Mouse (Mus musculus): ENCODE data around the gene Hsd11b1. TPM values are rescaled to one million over a fixed set of nuclear protein-coding genes. Genes with fewer than 3 reads are reported as not detected.
"Not testable (repeated sequence)": the region's sequence is repeated elsewhere in the genome, so short reads cannot be mapped to it uniquely, and the experiment has no call there.

Gene Hsd11b1
- total and polyA plus RNA-seq, 3 experiments = not detected

DNA sequence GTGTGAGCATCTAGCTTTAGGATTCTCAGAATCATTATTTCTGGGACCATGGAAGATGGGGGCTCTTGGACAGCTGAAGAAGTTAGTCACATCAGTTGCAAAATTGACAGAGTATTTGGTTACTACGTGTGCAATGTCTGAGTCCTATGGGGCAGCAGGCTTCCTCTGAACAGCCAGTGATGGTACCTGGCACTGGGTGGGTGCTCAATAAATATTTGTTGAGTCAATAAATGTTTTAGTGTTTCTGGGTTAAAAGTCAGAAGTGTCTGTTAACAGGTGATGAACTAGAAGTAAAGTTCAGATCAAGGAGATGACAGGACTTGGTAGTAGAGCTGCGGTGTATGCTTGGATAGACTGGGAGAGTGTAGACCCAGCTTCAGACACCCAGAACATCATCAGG lies 23.7 kb upstream of the Hsd11b1 start:
- no peak overlapping the region for H3K9ac ChIP-seq (ENCODE audit: control insufficient read depth, low read depth, low read length, poor library complexity, severe bottlenecking)
- no peak for DNase-seq (ENCODE audit: low read depth, low spot score)
- H3K4me3 ChIP-seq (ENCODE audit: control insufficient read depth in 1 of 2, insufficient read depth in 1 of 2, low read depth in 2 of 2, low read length in 2 of 2) = no peak overlapping the region
- H3K9me3 ChIP-seq (replicated peaks; ENCODE audit: insufficient read depth, low read length) = no peaks in the 10 kb centered on the region
- H3K27me3 ChIP-seq (ENCODE audit: control insufficient read depth in 1 of 2, insufficient read depth in 2 of 2, low read length in 2 of 2) = no peaks in the 10 kb centered on the region; a peak in 1 of 4 replicates
- no peaks in the 10 kb centered on the region for H3K79me2 ChIP-seq (ENCODE audit: control insufficient read depth, insufficient read depth, low read length, poor library complexity)
- H3K36me3 ChIP-seq (ENCODE audit: control insufficient read depth in 1 of 2, insufficient read depth in 2 of 2, low read length in 2 of 2) = no peaks in the 10 kb centered on the region
- no peaks in the 10 kb centered on the region for H3K4me1 ChIP-seq (ENCODE audit: control insufficient read depth in 1 of 2, insufficient read depth in 2 of 2, low read length in 2 of 2)
- no peak for TF ChIP-seq MAFK (IDR thresholded peaks at IDR 0.05; ENCODE audit: borderline replicate concordance, low read depth, low read length)
- TF ChIP-seq KAT2A (conservative IDR thresholded peaks at IDR 0.05; ENCODE audit: low read depth, low read length) = no peak
- TF ChIP-seq SMC3 (IDR thresholded peaks at IDR 0.05; ENCODE audit: low read depth, low read length) = no peak
- TF ChIP-seq NELFE (IDR thresholded peaks at IDR 0.05; ENCODE audit: low read depth, low read length) = no peak
- no peak for TF ChIP-seq MYB (IDR thresholded peaks at IDR 0.05; ENCODE audit: low read depth, low read length)
- no peak for TF ChIP-seq MAX (IDR thresholded peaks at IDR 0.05; ENCODE audit: low read length)
- TF ChIP-seq MAZ (IDR thresholded peaks at IDR 0.05; ENCODE audit: low read depth, low read length) = no peak
- no peak for TF ChIP-seq CTCF (IDR thresholded peaks at IDR 0.05 in 2 of 3, conservative IDR thresholded peaks at IDR 0.05 in 1 of 3; ENCODE audit: control insufficient read depth in 1 of 3, insufficient read depth in 1 of 3, low read depth in 2 of 3, low read length in 3 of 3, poor library complexity in 1 of 3, severe bottlenecking in 1 of 3)
- no peak overlapping the region for H3K27ac ChIP-seq (ENCODE audit: control insufficient read depth, low read depth, low read length)

DNA sequence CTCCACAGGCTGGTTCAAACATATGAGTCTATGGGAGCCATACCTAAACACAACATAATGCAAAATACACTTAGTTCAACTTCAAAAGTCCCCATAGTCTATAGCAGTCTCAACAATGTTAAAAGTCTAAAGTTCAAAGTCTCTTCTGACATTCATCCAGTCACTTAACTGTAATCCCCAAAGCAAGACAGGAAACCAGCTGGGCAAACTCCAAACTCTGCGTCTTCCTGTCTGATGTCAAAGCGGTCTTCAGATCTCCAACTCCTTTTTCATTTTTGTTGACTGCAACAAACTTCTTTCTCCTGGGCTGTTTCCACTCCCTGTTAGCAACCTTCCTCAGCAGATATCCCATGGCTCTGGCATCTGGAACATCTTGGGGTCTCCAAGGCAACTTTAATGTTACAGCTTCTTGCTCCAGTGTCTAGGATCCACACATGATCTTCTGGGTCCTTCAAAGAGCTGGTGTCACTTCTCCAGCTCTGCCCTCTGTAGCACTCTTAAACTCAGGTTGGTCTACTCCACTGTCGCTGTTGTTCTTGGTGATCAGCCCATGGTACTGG lies 22.0 kb upstream of the Hsd11b1 start:
- not testable (repeated sequence) for H3K9me3 ChIP-seq (replicated peaks; ENCODE audit: insufficient read depth, low read length); DNase-seq (ENCODE audit: low read depth, low spot score); H3K27ac ChIP-seq (ENCODE audit: control insufficient read depth, low read depth, low read length); H3K36me3 ChIP-seq (ENCODE audit: control insufficient read depth in 1 of 2, insufficient read depth in 2 of 2, low read length in 2 of 2); H3K27me3 ChIP-seq (ENCODE audit: control insufficient read depth in 1 of 2, insufficient read depth in 2 of 2, low read length in 2 of 2); H3K4me1 ChIP-seq (ENCODE audit: control insufficient read depth in 1 of 2, insufficient read depth in 2 of 2, low read length in 2 of 2); H3K9ac ChIP-seq (ENCODE audit: control insufficient read depth, low read depth, low read length, poor library complexity, severe bottlenecking); H3K4me3 ChIP-seq (ENCODE audit: control insufficient read depth in 1 of 2, insufficient read depth in 1 of 2, low read depth in 2 of 2, low read length in 2 of 2); H3K79me2 ChIP-seq (ENCODE audit: control insufficient read depth, insufficient read depth, low read length, poor library complexity)

DNA sequence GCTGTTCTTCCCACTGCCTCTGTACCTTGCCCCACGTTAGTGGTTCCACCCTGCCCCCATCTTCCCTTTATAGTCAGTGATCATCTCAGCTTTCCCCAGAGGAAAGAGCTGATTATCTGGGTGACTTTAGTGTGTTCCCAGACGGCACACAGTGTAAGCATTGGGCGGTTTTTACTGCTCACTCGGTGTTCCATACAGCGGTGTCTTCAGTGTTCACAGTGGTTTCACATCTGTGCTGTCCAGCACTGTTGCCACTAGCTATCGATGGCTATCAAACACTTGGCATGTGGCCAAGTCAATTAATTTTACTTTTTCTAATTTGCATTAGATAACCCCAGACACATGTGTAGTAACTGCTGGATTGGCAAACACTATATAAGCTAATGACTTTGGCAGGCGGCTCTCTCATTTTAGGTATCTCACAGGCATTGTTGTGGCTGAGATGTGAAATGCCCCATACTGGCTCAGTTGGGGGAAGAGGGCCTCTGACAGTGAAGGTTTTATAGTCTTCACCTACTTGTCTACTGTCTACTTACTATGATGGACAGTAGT lies 20.4 kb upstream of the Hsd11b1 start:
- H3K79me2 ChIP-seq (ENCODE audit: control insufficient read depth, insufficient read depth, low read length, poor library complexity) = no peaks in the 10 kb centered on the region
- H3K36me3 ChIP-seq (ENCODE audit: control insufficient read depth in 1 of 2, insufficient read depth in 2 of 2, low read length in 2 of 2) = no peaks in the 10 kb centered on the region
- H3K27ac ChIP-seq (ENCODE audit: control insufficient read depth, low read depth, low read length) = no peak overlapping the region
- no peak overlapping the region for H3K4me3 ChIP-seq (ENCODE audit: control insufficient read depth in 1 of 2, insufficient read depth in 1 of 2, low read depth in 2 of 2, low read length in 2 of 2)
- H3K9ac ChIP-seq (ENCODE audit: control insufficient read depth, low read depth, low read length, poor library complexity, severe bottlenecking) = no peak overlapping the region
- TF ChIP-seq HCFC1 (IDR thresholded peaks at IDR 0.05; ENCODE audit: low read depth, low read length) (no peak), MYB (IDR thresholded peaks at IDR 0.05; ENCODE audit: low read depth, low read length) (no peak), POLR2AphosphoS5 (IDR thresholded peaks at IDR 0.05; ENCODE audit: borderline replicate concordance, low read depth, low read length) (no peak), ELF1 (IDR thresholded peaks at IDR 0.05; ENCODE audit: low read depth, low read length) (no peak), BHLHE40 (IDR thresholded peaks at IDR 0.05; ENCODE audit: borderline replicate concordance, low read depth, low read length) (no peak), SIN3A (IDR thresholded peaks at IDR 0.05; ENCODE audit: low read length) (no peak), GABPA (IDR thresholded peaks at IDR 0.05; ENCODE audit: low read depth, low read length) (no peak), MXI1 (IDR thresholded peaks at IDR 0.05; ENCODE audit: low read depth, low read length) (no peak), USF1 (IDR thresholded peaks at IDR 0.05; ENCODE audit: low read depth, low read length) (no peak), MYC (IDR thresholded peaks at IDR 0.05; ENCODE audit: low read depth, low read length) (no peak)
- DNase-seq (ENCODE audit: low read depth, low spot score) = no peak
- no peaks in the 10 kb centered on the region for H3K9me3 ChIP-seq (replicated peaks; ENCODE audit: insufficient read depth, low read length)
- no peaks in the 10 kb centered on the region for H3K27me3 ChIP-seq (ENCODE audit: control insufficient read depth in 1 of 2, insufficient read depth in 2 of 2, low read length in 2 of 2)
- H3K4me1 ChIP-seq (ENCODE audit: control insufficient read depth in 1 of 2, insufficient read depth in 2 of 2, low read length in 2 of 2) = no peaks in the 10 kb centered on the region

All from MEL (cell line).